Mouse (Mus musculus): ENCODE data around the gene Fbxw9. TPM values are rescaled to one million over a fixed set of nuclear protein-coding genes. Genes with fewer than 3 reads are reported as not detected.

Fbxw9 gene
- total RNA-seq, 1 experiment from 2014 or later, result 18.4 TPM

GRCm38 (mm10) chr8:85083108-85083813, 23.4 kb downstream of the Fbxw9 start, which contains the start of gene Man2b1:
TSS of gene Man2b1 (plus strand) at chr8:85083270.
- peak; percentile 96 for DNase-seq

GRCm38 (mm10) chr8:85084633-85085032, 24.8 kb downstream of the Fbxw9 start:
- DNase-seq, result no peak

DNA sequence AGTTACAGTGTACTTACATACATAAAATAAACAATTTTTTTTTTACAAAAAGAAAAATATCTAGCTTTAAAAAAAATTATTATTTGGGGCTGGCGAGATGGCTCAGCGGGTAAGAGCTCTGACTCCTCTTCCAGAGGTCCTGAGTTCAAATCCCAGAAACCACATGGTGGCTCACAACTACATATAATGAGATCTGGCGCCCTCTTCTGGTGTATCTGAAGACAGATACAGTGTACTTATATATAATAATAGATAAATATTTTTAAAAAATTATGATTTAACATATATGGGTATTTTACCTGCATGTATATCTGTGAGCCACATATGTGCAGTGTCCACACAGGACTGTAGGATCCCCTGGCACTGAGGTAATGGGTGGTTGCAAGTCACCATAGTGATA, 26.4 kb downstream of the Fbxw9 start:
- DNase-seq, result no peak

DNA sequence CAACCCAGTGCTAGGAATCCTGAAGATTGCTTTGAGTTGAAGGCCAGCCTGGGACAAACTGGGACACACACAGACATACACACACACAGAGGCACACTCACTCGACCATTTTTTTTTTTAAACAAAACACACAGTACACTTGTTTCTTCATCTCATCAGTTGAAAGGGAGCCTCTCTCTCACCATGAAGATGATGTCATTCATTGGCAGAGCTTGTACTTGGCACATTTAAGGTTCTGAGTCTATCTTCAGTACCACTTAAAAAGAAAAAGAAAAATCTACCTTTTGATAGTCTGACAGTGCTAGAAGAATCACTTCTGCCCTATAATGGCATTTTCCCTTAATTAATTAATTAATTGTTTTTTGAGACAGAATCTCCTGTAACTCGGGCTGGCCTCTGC, 28.9 kb downstream of the Fbxw9 start:
- no peak for DNase-seq

GRCm38 (mm10) chr8:85090856-85091255, 31.0 kb downstream of the Fbxw9 start:
- no peak for DNase-seq

GRCm38 (mm10) chr8:85091526-85092090, 31.8 kb downstream of the Fbxw9 start:
- DNase-seq, result no peak

- no peak for DNase-seq
Observed at GRCm38 (mm10) chr8:85095051-85095450, 35.2 kb downstream of the Fbxw9 start.

DNA sequence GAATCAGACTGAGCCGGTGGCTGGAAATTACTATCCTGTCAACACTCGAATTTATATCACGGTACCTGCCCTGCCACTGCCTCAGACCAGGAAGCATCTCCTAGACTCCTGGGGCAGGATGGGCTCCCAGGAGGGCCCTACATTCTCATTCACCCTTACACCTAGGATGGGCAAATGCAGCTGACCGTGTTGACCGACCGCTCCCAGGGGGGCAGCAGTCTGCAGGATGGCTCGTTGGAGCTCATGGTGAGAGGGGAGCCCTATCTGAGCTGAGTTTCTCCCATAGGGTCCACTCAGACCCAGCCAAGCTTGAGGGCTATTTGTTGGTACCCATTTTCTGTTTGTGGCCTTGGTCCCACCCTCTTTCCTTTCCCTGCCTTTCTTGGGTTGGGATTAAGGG, 35.7 kb downstream of the Fbxw9 start:
- no peak for DNase-seq

- no peak for DNase-seq
Observed at GRCm38 (mm10) chr8:85096196-85096595, 36.3 kb downstream of the Fbxw9 start.

GRCm38 (mm10) chr8:85096850-85097249, 37.0 kb downstream of the Fbxw9 start:
- no peak for DNase-seq

DNA sequence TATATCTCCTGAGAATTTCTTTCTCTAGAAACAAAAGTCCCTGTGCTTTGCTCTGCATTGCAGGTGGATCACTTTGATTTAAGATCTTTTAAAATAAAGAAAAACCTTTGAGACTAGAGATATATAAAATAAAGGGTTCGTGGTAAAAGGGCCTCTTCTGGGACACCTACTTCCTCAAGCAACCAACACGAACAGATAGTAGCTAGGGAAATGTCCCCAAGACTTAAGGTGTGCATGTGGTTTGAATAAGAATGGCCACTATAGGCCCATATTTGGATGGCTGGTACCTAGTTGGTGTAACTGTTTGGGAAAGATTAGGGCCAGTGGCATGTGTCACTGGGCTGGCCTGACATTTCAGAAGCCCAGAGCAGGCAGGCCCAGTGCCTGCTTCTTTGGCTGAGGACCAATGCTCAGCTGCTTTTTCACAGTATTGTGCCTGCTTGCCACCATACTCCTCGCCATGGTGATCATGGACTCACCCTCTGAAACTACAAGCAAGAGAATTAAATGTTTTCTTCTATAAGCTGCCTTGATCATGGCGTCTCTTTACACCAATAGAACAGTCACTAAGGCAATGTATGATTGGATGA, 40.3 kb downstream of the Fbxw9 start:
- DNase-seq, result no peak

GRCm38 (mm10) chr8:85113241-85113640, 53.4 kb downstream of the Fbxw9 start:
- DNase-seq, result no peak

DNA sequence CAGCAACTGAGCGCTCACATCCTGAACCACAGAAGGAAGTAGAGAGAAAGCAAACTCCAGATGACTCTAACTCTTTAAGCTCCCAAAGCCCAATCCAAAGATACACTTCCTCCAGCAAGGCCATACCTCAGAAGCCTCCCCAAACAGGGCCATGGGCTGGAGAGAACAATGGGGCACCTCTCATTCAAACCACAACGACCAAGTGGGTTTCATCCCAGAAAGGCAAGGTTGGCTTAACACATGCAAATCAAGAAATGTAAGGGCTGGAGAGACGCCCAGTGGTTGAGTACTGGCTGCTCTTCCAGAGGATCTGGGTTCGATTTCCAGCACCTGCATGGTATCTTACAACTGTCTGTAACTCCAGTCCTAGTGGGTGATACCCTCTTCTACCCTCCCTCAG, 55.6 kb downstream of the Fbxw9 start:
- no peak for DNase-seq

Small RNA genes lying within 50 kb of the gene (microRNA-seq; reads per million reads assigned to microRNA genes)
- gene Gm23388, result 0.38 to 0.43 reads per million in 2 experiments
- 0 to 1.3 reads per million in 2 experiments for gene Mir7070

Other genes starting within 250 kb of the Fbxw9 start
- gene Dand5, start 237.2 kb upstream of the Fbxw9 start, total RNA-seq (2021), result 7.1 and 7.4 TPM in 2 replicates
- gene Gadd45gip1, start 228.5 kb upstream of the Fbxw9 start, total RNA-seq (2021), result 44.4 and 45.7 TPM in 2 replicates
- 108 TPM in 2 replicates for gene Rad23a, start 219.4 kb upstream of the Fbxw9 start, total RNA-seq (2021)
- gene Calr, start 213.1 kb upstream of the Fbxw9 start, total RNA-seq (2021), result 521 and 554 TPM in 2 replicates
- 55.2 and 63.4 TPM in 2 replicates for gene Farsa, start 203.1 kb upstream of the Fbxw9 start, total RNA-seq (2021)
- 17.4 and 17.6 TPM in 2 replicates for gene Syce2, start 187.9 kb upstream of the Fbxw9 start, total RNA-seq (2021)
- 55.4 and 84.8 TPM in 2 replicates for gene Gcdh, start 166.1 kb upstream of the Fbxw9 start, total RNA-seq (2021)
- gene Klf1, start 158.1 kb upstream of the Fbxw9 start, total RNA-seq (2021), result 0.56 and 5.1 TPM in 2 replicates
- gene Dnase2a, start 151.5 kb upstream of the Fbxw9 start, total RNA-seq (2021), result 8.3 and 11.0 TPM in 2 replicates
- gene Mast1, start 122.7 kb upstream of the Fbxw9 start, total RNA-seq (2021), result 1.2 and 3.1 TPM in 2 replicates
- gene Rtbdn, start 113.1 kb upstream of the Fbxw9 start, total RNA-seq (2021), result not detected in 2 replicates
- gene Gm49661, start 90.6 kb upstream of the Fbxw9 start, total RNA-seq (2021), result 2.1 TPM in 1 of 2 replicates, not detected in the other
- gene Prdx2, start 90.5 kb upstream of the Fbxw9 start, total RNA-seq (2021), result 532 and 572 TPM in 2 replicates
- gene Rnaseh2a, start 90.3 kb upstream of the Fbxw9 start, total RNA-seq (2021), result 88.3 and 96.4 TPM in 2 replicates
- gene Junb, start 81.3 kb upstream of the Fbxw9 start, total RNA-seq (2021), result 58.3 and 211 TPM in 2 replicates
- gene Hook2, start 69.5 kb upstream of the Fbxw9 start, total RNA-seq (2021), result 5.8 and 6.9 TPM in 2 replicates
- not detected in 2 replicates for gene Best2, start 45.5 kb upstream of the Fbxw9 start, total RNA-seq (2021)
- 91.4 and 94.7 TPM in 2 replicates for gene Asna1, start 34.8 kb upstream of the Fbxw9 start, total RNA-seq (2021)
- 154 and 161 TPM in 2 replicates for gene Trir, start 33.2 kb upstream of the Fbxw9 start, total RNA-seq (2021)
- gene Tnpo2, start 23.1 kb upstream of the Fbxw9 start, total RNA-seq (2021), result 65.9 and 67.8 TPM in 2 replicates
- gene Gm5741, start 7.9 kb downstream of the Fbxw9 start, total RNA-seq (2021), result not detected in 2 replicates
- gene Dhps, start 11.7 kb downstream of the Fbxw9 start, total RNA-seq (2021), result 28.7 and 40.6 TPM in 2 replicates
- 68.3 and 70.3 TPM in 2 replicates for gene Wdr83os, start 20.7 kb downstream of the Fbxw9 start, total RNA-seq (2021)
- gene Wdr83, start 21.3 kb downstream of the Fbxw9 start, total RNA-seq (2021), result 30.0 and 30.9 TPM in 2 replicates
- gene Man2b1, start 23.2 kb downstream of the Fbxw9 start, total RNA-seq (2021), result 49.8 and 56.3 TPM in 2 replicates
- 2.0 and 2.8 TPM in 2 replicates for gene Zfp791, start 63.0 kb downstream of the Fbxw9 start, total RNA-seq (2021)
- not detected in 2 replicates for gene Cks1brt, start 91.9 kb downstream of the Fbxw9 start, total RNA-seq (2021)
- gene Olfr371, start 165.9 kb downstream of the Fbxw9 start, total RNA-seq (2021), result not detected in 2 replicates
- 26.5 and 29.3 TPM in 2 replicates for gene Orc6, start 239.6 kb downstream of the Fbxw9 start, total RNA-seq (2021)
- gene Vps35, start 239.7 kb downstream of the Fbxw9 start, total RNA-seq (2021), result 83.8 and 84.2 TPM in 2 replicates

All from adrenal gland, postnatal 14 days (tissue).